Mouse (Mus musculus) urinary bladder, postnatal 0 days (tissue): ENCODE data around the gene Mettl18. TPM values are rescaled to one million over a fixed set of nuclear protein-coding genes. Genes with fewer than 3 reads are reported as not detected.

Source experiments
- polyA plus RNA-seq: library from polyadenylated mRNA; unstranded; fragments of >200 nt; fragmentation: Nextera tagmentation; extraction: Ambion mirVana; gene quantifications from 2 replicates; pipeline ENCODE4 v1.2.1, GENCODE M21; 2015

Mettl18 gene
- polyA plus RNA-seq = 4.4 and 5.4 TPM in 2 replicates

GRCm38 (mm10) chr1:163994721-163995608, at the start of gene Mettl18, which contains the start of gene BC055324:
Mettl18 (plus strand) TSS chr1:163994889.
BC055324 (minus strand) TSS chr1:163994796.

Other genes with a start within 250 kb of the Mettl18 start
- gene Kifap3, start 215.3 kb upstream of the Mettl18 start, polyA plus RNA-seq = 17.4 and 18.5 TPM in 2 replicates
- gene Scyl3, start 65.8 kb upstream of the Mettl18 start, polyA plus RNA-seq = 9.8 and 9.9 TPM in 2 replicates
- 3.8 and 4.5 TPM in 2 replicates for gene BC055324, start 93 bp upstream of the Mettl18 start, polyA plus RNA-seq
- gene Sele, start 53.3 kb downstream of the Mettl18 start, polyA plus RNA-seq = 4.5 and 4.8 TPM in 2 replicates
- 0.42 and 1.2 TPM in 2 replicates for gene Sell, start 67.1 kb downstream of the Mettl18 start, polyA plus RNA-seq
- gene Selp, start 120.4 kb downstream of the Mettl18 start, polyA plus RNA-seq = 0.58 and 2.2 TPM in 2 replicates
- 0.14 and 0.28 TPM in 2 replicates for gene F5, start 156.9 kb downstream of the Mettl18 start, polyA plus RNA-seq